Mouse (Mus musculus) MEL (cell line): Measurements from ENCODE around the gene Mrpl14. TPM values are rescaled to one million over a fixed set of nuclear protein-coding genes. Genes with fewer than 3 reads are reported as not detected.
A peak's percentile ranks its signal among the peaks of the same experiment; 100 is the strongest.

Experiments used
- DNase-seq: peaks from one replicate; pipeline ENCODE4 v3.0.0; 2011; ENCODE audit warnings: low read depth, low spot score
- H3K27ac ChIP-seq: 2 replicates; pipeline ENCODE4 v1.5.1; 2012; ENCODE audit warnings: low read depth, mild to moderate bottlenecking, control low read depth, low read length, moderate library complexity; ENCODE audit not compliant: control insufficient read depth
- H3K27me3 ChIP-seq, 2 experiments: fragments of 150-350 bp in 1 of 2; sonication (generic) in 1 of 2; 2 replicates each; pipeline ENCODE4 v1.6.1; 2012; ENCODE audit warnings: low read length in 2 of 2, mild to moderate bottlenecking in 2 of 2, improper control_type of control experiment in 1 of 2, moderate library complexity in 1 of 2; ENCODE audit not compliant: insufficient read depth in 2 of 2, control insufficient read depth in 1 of 2
- H3K36me3 ChIP-seq, 2 experiments: 2 replicates each; pipeline ENCODE4 v1.6.1; 2012 to 2014; ENCODE audit warnings: low read length in 2 of 2, improper control_type of control experiment in 1 of 2, inconsistent platforms in 1 of 2, mild to moderate bottlenecking in 1 of 2; ENCODE audit not compliant: insufficient read depth in 2 of 2, control insufficient read depth in 1 of 2
- H3K4me1 ChIP-seq, 2 experiments: fragments of 150-350 bp in 1 of 2; sonication (generic) in 1 of 2; 2 replicates each; pipeline ENCODE4 v1.6.1; 2012; ENCODE audit warnings: low read length in 2 of 2, improper control_type of control experiment in 1 of 2, mild to moderate bottlenecking in 1 of 2; ENCODE audit not compliant: insufficient read depth in 2 of 2, control insufficient read depth in 1 of 2
- H3K4me3 ChIP-seq, 2 experiments: fragments of 150-350 bp in 1 of 2; sonication (generic) in 1 of 2; 2 replicates each; pipeline ENCODE4 v1.5.1; 2012; ENCODE audit warnings: low read depth in 2 of 2, low read length in 2 of 2, mild to moderate bottlenecking in 2 of 2, moderate library complexity in 2 of 2, control low read depth in 1 of 2, improper control_type of control experiment in 1 of 2; ENCODE audit not compliant: control insufficient read depth in 1 of 2, insufficient read depth in 1 of 2
- H3K79me2 ChIP-seq: 2 replicates; pipeline ENCODE4 v1.6.1; 2012; ENCODE audit warnings: mild to moderate bottlenecking, low read length, moderate library complexity; ENCODE audit not compliant: control insufficient read depth, poor library complexity, insufficient read depth
- H3K9ac ChIP-seq: 2 replicates; pipeline ENCODE4 v1.6.1; 2012; ENCODE audit warnings: low read depth, mild to moderate bottlenecking, control low read depth, low read length, moderate library complexity; ENCODE audit not compliant: control insufficient read depth, poor library complexity, severe bottlenecking
- H3K9me3 ChIP-seq: fragments of 150-350 bp; sonication (generic); replicated peaks from 2 replicates; pipeline ENCODE4 v1.6.1; 2012; ENCODE audit warnings: mild to moderate bottlenecking, low read length, improper control_type of control experiment, moderate library complexity; ENCODE audit not compliant: insufficient read depth
- BHLHE40 ChIP-seq: IDR thresholded peaks from 2 replicates; pipeline ENCODE4 v1.6.1; 2012; ENCODE audit warnings: low read depth, mild to moderate bottlenecking, inconsistent platforms, low read length, improper control_type of control experiment, borderline replicate concordance
- CTCF ChIP-seq, 3 experiments: IDR thresholded peaks in 2 of 3; conservative IDR thresholded peaks in 1 of 3; 2 replicates each; pipeline ENCODE4 v1.5.1; 2011 to 2012; ENCODE audit warnings: low read length in 3 of 3, low read depth in 2 of 3, mild to moderate bottlenecking in 2 of 3, improper control_type of control experiment in 1 of 3, inconsistent platforms in 1 of 3, mixed read lengths in 1 of 3, moderate library complexity in 1 of 3; ENCODE audit not compliant: control insufficient read depth in 1 of 3, insufficient read depth in 1 of 3, poor library complexity in 1 of 3, severe bottlenecking in 1 of 3
- E2F4 ChIP-seq: IDR thresholded peaks from 2 replicates; pipeline ENCODE4 v1.6.1; 2011; ENCODE audit warnings: low read depth, low read length, improper control_type of control experiment, borderline replicate concordance
- ELF1 ChIP-seq: IDR thresholded peaks from 2 replicates; pipeline ENCODE4 v1.6.1; 2014; ENCODE audit warnings: low read depth, mild to moderate bottlenecking, inconsistent platforms, low read length, improper control_type of control experiment, moderate library complexity
- EP300 ChIP-seq, 2 experiments: IDR thresholded peaks; 2 replicates each; pipeline ENCODE4 v1.6.1; 2011; ENCODE audit warnings: improper control_type of control experiment in 2 of 2, low read length in 2 of 2, low read depth in 1 of 2, mild to moderate bottlenecking in 1 of 2
- ETS1 ChIP-seq: IDR thresholded peaks from 2 replicates; pipeline ENCODE4 v1.6.1; 2012; ENCODE audit warnings: low read depth, mild to moderate bottlenecking, inconsistent platforms, low read length, improper control_type of control experiment, moderate library complexity
- GATA1 ChIP-seq: IDR thresholded peaks from 2 replicates; pipeline ENCODE4 v1.6.1; 2011; ENCODE audit warnings: low read depth, low read length, improper control_type of control experiment
- HCFC1 ChIP-seq: IDR thresholded peaks from 2 replicates; pipeline ENCODE4 v1.6.1; 2012; ENCODE audit warnings: low read depth, mild to moderate bottlenecking, inconsistent platforms, low read length, improper control_type of control experiment, moderate library complexity
- JUND ChIP-seq: IDR thresholded peaks from 2 replicates; pipeline ENCODE4 v1.6.1; 2011; ENCODE audit warnings: low read depth, mild to moderate bottlenecking, improper control_type of control experiment, low read length
- KAT2A ChIP-seq: conservative IDR thresholded peaks from 2 replicates; pipeline ENCODE4 v1.6.1; 2012; ENCODE audit warnings: low read depth, low read length, improper control_type of control experiment, inconsistent platforms
- MAFK ChIP-seq: IDR thresholded peaks from 2 replicates; pipeline ENCODE4 v1.6.1; 2011; ENCODE audit warnings: low read depth, mild to moderate bottlenecking, low read length, improper control_type of control experiment, borderline replicate concordance
- MAZ ChIP-seq: IDR thresholded peaks from 2 replicates; pipeline ENCODE4 v1.6.1; 2012; ENCODE audit warnings: low read depth, mild to moderate bottlenecking, inconsistent platforms, low read length, improper control_type of control experiment
- MXI1 ChIP-seq: IDR thresholded peaks from 2 replicates; pipeline ENCODE4 v1.6.1; 2011; ENCODE audit warnings: mild to moderate bottlenecking, low read depth, low read length, improper control_type of control experiment
- NELFE ChIP-seq: IDR thresholded peaks from 2 replicates; pipeline ENCODE4 v1.6.1; 2011; ENCODE audit warnings: low read depth, low read length, improper control_type of control experiment
- SIN3A ChIP-seq: IDR thresholded peaks from 2 replicates; pipeline ENCODE4 v1.6.1; 2012; ENCODE audit warnings: low read length, improper control_type of control experiment, inconsistent platforms
- TAL1 ChIP-seq: IDR thresholded peaks from 2 replicates; pipeline ENCODE4 v1.6.1; 2012; ENCODE audit warnings: mild to moderate bottlenecking, inconsistent platforms, low read length, moderate library complexity, mixed read lengths
- TBP ChIP-seq: IDR thresholded peaks from 2 replicates; pipeline ENCODE4 v1.8.0; 2011; ENCODE audit warnings: low read depth, low read length, improper control_type of control experiment
- TCF12 ChIP-seq: IDR thresholded peaks from 2 replicates; pipeline ENCODE4 v1.6.1; 2014; ENCODE audit warnings: low read depth, mild to moderate bottlenecking, inconsistent platforms, low read length, improper control_type of control experiment, moderate library complexity
- UBTF ChIP-seq: IDR thresholded peaks from 2 replicates; pipeline ENCODE4 v1.6.1; 2012; ENCODE audit warnings: low read depth, mild to moderate bottlenecking, inconsistent platforms, low read length, improper control_type of control experiment, moderate library complexity, borderline replicate concordance; ENCODE audit not compliant: insufficient read depth
- USF1 ChIP-seq: IDR thresholded peaks from 2 replicates; pipeline ENCODE4 v1.6.1; 2014; ENCODE audit warnings: low read depth, mild to moderate bottlenecking, inconsistent platforms, low read length, improper control_type of control experiment, moderate library complexity
- ZC3H11A ChIP-seq: IDR thresholded peaks from 2 replicates; pipeline ENCODE4 v1.6.1; 2012; ENCODE audit warnings: low read depth, mild to moderate bottlenecking, inconsistent platforms, low read length, improper control_type of control experiment
- ZMIZ1 ChIP-seq: IDR thresholded peaks from 2 replicates; pipeline ENCODE4 v1.6.1; 2012; ENCODE audit warnings: low read depth, mild to moderate bottlenecking, inconsistent platforms, low read length, improper control_type of control experiment, moderate library complexity
- ZNF384 ChIP-seq: IDR thresholded peaks from 2 replicates; pipeline ENCODE4 v1.6.1; 2012; ENCODE audit warnings: low read depth, mild to moderate bottlenecking, inconsistent platforms, low read length, improper control_type of control experiment
- polyA plus RNA-seq, 2 experiments: library from polyadenylated mRNA; stranded (reverse) in 1 of 2; unstranded in 1 of 2; fragments of >175 nt in 1 of 2; fragments of >200 nt in 1 of 2; gene quantifications; 2 replicates each; pipeline versions ENCODE4 v1.2.1 to v1.2.4; 2012; ENCODE audit warnings: low replicate concordance in 2 of 2, low read depth in 1 of 2; ENCODE audit not compliant: insufficient read length in 2 of 2, insufficient read depth in 1 of 2, missing spikeins in 1 of 2
- total RNA-seq: library from RNA; depleted of rRNA; stranded (reverse); fragments of 300-350 nt; gene quantifications from 2 replicates; pipeline ENCODE4 v1.2.3, GENCODE M21; 2012

Mrpl14 gene
- total and polyA plus RNA-seq, 3 experiments, result 66.2 to 159 TPM; not detected in 1

DNA sequence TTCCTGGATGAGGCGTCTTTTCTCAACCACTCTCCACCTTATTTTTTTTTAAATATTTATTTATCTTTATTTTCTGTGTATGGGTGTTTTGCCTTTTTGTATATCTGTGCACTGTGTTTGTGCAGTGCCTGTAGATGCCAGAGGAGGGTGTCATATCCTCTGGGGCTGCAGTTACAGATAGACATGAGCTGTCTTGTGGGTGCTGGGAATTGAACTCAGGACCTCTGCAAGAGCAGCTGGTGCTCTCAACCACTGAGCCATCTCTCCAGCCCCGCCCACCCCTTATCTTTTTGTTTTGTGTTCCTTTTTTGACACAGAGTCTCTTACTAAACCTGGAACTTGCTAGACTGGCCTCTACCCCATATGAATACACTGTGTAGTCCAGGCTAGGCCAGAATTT, 41.4 kb downstream of the Mrpl14 start:
- no peak overlapping the region for H3K4me3 ChIP-seq
- no peaks in the 10 kb centered on the region; a peak in 1 of 4 replicates for H3K36me3 ChIP-seq
- peaks cover 7 to 10% of the 10 kb centered on the region in 2 experiments; a peak in 3 of 4 replicates for H3K4me1 ChIP-seq
- H3K27me3 ChIP-seq, result no peaks in the 10 kb centered on the region
- no peaks in the 10 kb centered on the region for H3K9me3 ChIP-seq
- TF ChIP-seq CTCF (IDR thresholded peaks at IDR 0.05 in 2 of 3, conservative IDR thresholded peaks at IDR 0.05 in 1 of 3; ENCODE audit: control insufficient read depth in 1 of 3, insufficient read depth in 1 of 3, low read depth in 2 of 3, low read length in 3 of 3, poor library complexity in 1 of 3, severe bottlenecking in 1 of 3), result peak in 1 of 3 experiments; percentile 19; a peak in 1 of 6 replicates
- peak; percentile 49; the same call in 1 of the 2 replicates for TF ChIP-seq GATA1
- no peak for TF ChIP-seq ZMIZ1
- TF ChIP-seq TBP, result peak; percentile 94
- TF ChIP-seq MAFK, result 0 out of 2 replicates have a peak, but pooled peaks have one; percentile 3
- peak; percentile 52; the same call in 1 of the 2 replicates for TF ChIP-seq HCFC1
- TF ChIP-seq UBTF, result no peak
- no peak for TF ChIP-seq ELF1
- peak; percentile 59 for TF ChIP-seq ETS1
- no peak for TF ChIP-seq USF1
- peak; percentile 53; the same call in 1 of the 2 replicates for TF ChIP-seq ZNF384
- peak; percentile 27; the same call in 1 of the 2 replicates for TF ChIP-seq BHLHE40
- peak; percentile 22; the same call in 1 of the 2 replicates for TF ChIP-seq MXI1
- TF ChIP-seq MAZ, result peak; percentile 76
- TF ChIP-seq TCF12, result peak; percentile 20; the same call in 1 of the 2 replicates
- TF ChIP-seq SIN3A, result peak; percentile 48; the same call in 1 of the 2 replicates
- TF ChIP-seq, all 39 proteins: peak for 12
- H3K9ac ChIP-seq, result no peak overlapping the region
- no peak overlapping the region for H3K27ac ChIP-seq
- peak; percentile 85 for DNase-seq
- no peaks in the 10 kb centered on the region for H3K79me2 ChIP-seq

- Histone ChIP-seq H3K9ac (no peak overlapping the region), H3K36me3 (no peaks in the 10 kb centered on the region; a peak in 1 of 4 replicates), H3K27me3 (no peaks in the 10 kb centered on the region), H3K27ac (no peak overlapping the region), H3K79me2 (no peaks in the 10 kb centered on the region), H3K9me3 (no peaks in the 10 kb centered on the region), H3K4me1 (peaks cover 7 to 10% of the 10 kb centered on the region in 2 experiments; a peak in 3 of 4 replicates)
- no peak for DNase-seq
- no peak for TF ChIP-seq EP300 (IDR thresholded peaks at IDR 0.05; ENCODE audit: low read depth in 1 of 2, low read length in 2 of 2)
- no peak for TF ChIP-seq ZC3H11A
- no peak for TF ChIP-seq NELFE
- TF ChIP-seq TBP, result no peak
- no peak for TF ChIP-seq JUND
- no peak for TF ChIP-seq E2F4
- TF ChIP-seq KAT2A, result no peak
- no peak for TF ChIP-seq TAL1
- no peak for TF ChIP-seq SIN3A
- TF ChIP-seq, all 39 proteins: peak for 0
- no peak overlapping the region for H3K4me3 ChIP-seq
Observed at GRCm38 (mm10) chr17:45727983-45728723, 42.0 kb downstream of the Mrpl14 start.
